Mouse (Mus musculus): ENCODE results near the gene Rgs16.

DNA sequence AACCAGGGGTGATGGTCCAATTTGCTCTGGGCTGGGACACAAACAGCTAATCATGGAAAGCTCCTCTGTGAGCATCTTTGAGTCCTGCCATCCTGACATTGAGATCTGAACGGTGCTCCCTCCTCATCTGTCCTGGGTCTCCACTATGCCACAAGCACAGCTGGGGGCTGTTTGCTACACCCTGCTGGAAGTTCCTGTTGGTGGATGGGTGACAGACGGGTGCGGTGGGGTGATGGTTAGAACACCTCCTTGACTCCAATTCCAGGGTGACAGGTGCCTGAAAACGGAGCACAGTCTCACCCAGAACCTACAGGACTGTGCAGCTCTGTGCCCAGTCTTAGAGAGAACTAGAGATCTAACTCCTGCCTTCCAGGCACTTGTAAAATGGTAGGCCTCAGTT is 5.3 kb upstream of the Rgs16 start:
- TF ChIP-seq CTCF (IDR thresholded peaks at IDR 0.05; ENCODE audit: extremely low read depth, insufficient read length, insufficient replicate concordance, low read depth, low read length) (no peak), POLR2A (IDR thresholded peaks at IDR 0.05; ENCODE audit: low read depth, low read length) (no peak)

All from small intestine, adult 2 months (tissue).